Mouse (Mus musculus): ENCODE measurements around the gene Unc5a. TPM values are rescaled to one million over a fixed set of nuclear protein-coding genes. Genes with fewer than 3 reads are reported as not detected.

Unc5a gene
- polyA plus RNA-seq, 1 experiment, result not detected

- no peak for TF ChIP-seq TAL1 (IDR thresholded peaks at IDR 0.05; ENCODE audit: low read length)
- TF ChIP-seq GATA1 (IDR thresholded peaks at IDR 0.05; ENCODE audit: low read length), result no peak
- Histone ChIP-seq H3K36me3 (ENCODE audit: control insufficient read depth) (no peaks in the 10 kb centered on the region), H3K27me3 (ENCODE audit: control insufficient read depth) (no peaks in the 10 kb centered on the region), H3K9me3 (ENCODE audit: control insufficient read depth, low read length) (no peaks in the 10 kb centered on the region), H3K4me1 (ENCODE audit: control insufficient read depth) (no peaks in the 10 kb centered on the region), H3K4me3 (replicated peaks) (no peak overlapping the region)
These were observed 22.6 kb upstream of the Unc5a start for GRCm38 (mm10) chr13:54926654-54927053.

- no peaks in the 10 kb centered on the region for H3K36me3 ChIP-seq (ENCODE audit: control insufficient read depth)
- no peaks in the 10 kb centered on the region for H3K4me1 ChIP-seq (ENCODE audit: control insufficient read depth)
- H3K27me3 ChIP-seq (ENCODE audit: control insufficient read depth), result no peaks in the 10 kb centered on the region
- TF ChIP-seq TAL1 (IDR thresholded peaks at IDR 0.05; ENCODE audit: low read length), result no peak
- TF ChIP-seq GATA1 (IDR thresholded peaks at IDR 0.05; ENCODE audit: low read length), result no peak
- no peak overlapping the region for H3K4me3 ChIP-seq (replicated peaks)
- H3K9me3 ChIP-seq (ENCODE audit: control insufficient read depth, low read length), result no peaks in the 10 kb centered on the region
These were observed 19.1 kb upstream of the Unc5a start for GRCm38 (mm10) chr13:54930123-54930522.

GRCm38 (mm10) chr13:54934873-54935272, 14.3 kb upstream of the Unc5a start:
- Histone ChIP-seq H3K36me3 (ENCODE audit: control insufficient read depth) (no peaks in the 10 kb centered on the region), H3K27me3 (ENCODE audit: control insufficient read depth) (no peaks in the 10 kb centered on the region), H3K9me3 (ENCODE audit: control insufficient read depth, low read length) (no peaks in the 10 kb centered on the region), H3K4me1 (ENCODE audit: control insufficient read depth) (no peaks in the 10 kb centered on the region), H3K4me3 (replicated peaks) (no peak overlapping the region)
- no peak for TF ChIP-seq GATA1 (IDR thresholded peaks at IDR 0.05; ENCODE audit: low read length)
- no peak for TF ChIP-seq TAL1 (IDR thresholded peaks at IDR 0.05; ENCODE audit: low read length)

- Histone ChIP-seq H3K4me3 (replicated peaks) (no peak overlapping the region), H3K36me3 (ENCODE audit: control insufficient read depth) (no peaks in the 10 kb centered on the region), H3K27me3 (ENCODE audit: control insufficient read depth) (no peaks in the 10 kb centered on the region), H3K4me1 (ENCODE audit: control insufficient read depth) (no peaks in the 10 kb centered on the region), H3K9me3 (ENCODE audit: control insufficient read depth, low read length) (no peaks in the 10 kb centered on the region)
- TF ChIP-seq TAL1 (IDR thresholded peaks at IDR 0.05; ENCODE audit: low read length) (no peak), GATA1 (IDR thresholded peaks at IDR 0.05; ENCODE audit: low read length) (no peak)
These were observed 13.0 kb upstream of the Unc5a start for GRCm38 (mm10) chr13:54936173-54936572.

GRCm38 (mm10) chr13:54937885-54938284, 11.3 kb upstream of the Unc5a start:
- no peak overlapping the region for H3K4me3 ChIP-seq (replicated peaks)
- H3K27me3 ChIP-seq (ENCODE audit: control insufficient read depth), result no peaks in the 10 kb centered on the region
- H3K9me3 ChIP-seq (ENCODE audit: control insufficient read depth, low read length), result no peaks in the 10 kb centered on the region
- no peaks in the 10 kb centered on the region for H3K4me1 ChIP-seq (ENCODE audit: control insufficient read depth)
- H3K36me3 ChIP-seq (ENCODE audit: control insufficient read depth), result no peaks in the 10 kb centered on the region
- TF ChIP-seq GATA1 (IDR thresholded peaks at IDR 0.05; ENCODE audit: low read length), result no peak
- no peak for TF ChIP-seq TAL1 (IDR thresholded peaks at IDR 0.05; ENCODE audit: low read length)

GRCm38 (mm10) chr13:54938493-54938892, 10.7 kb upstream of the Unc5a start:
- Histone ChIP-seq H3K27me3 (ENCODE audit: control insufficient read depth) (no peaks in the 10 kb centered on the region), H3K4me3 (replicated peaks) (no peak overlapping the region), H3K36me3 (ENCODE audit: control insufficient read depth) (no peaks in the 10 kb centered on the region), H3K9me3 (ENCODE audit: control insufficient read depth, low read length) (no peaks in the 10 kb centered on the region), H3K4me1 (ENCODE audit: control insufficient read depth) (no peaks in the 10 kb centered on the region)
- no peak for TF ChIP-seq TAL1 (IDR thresholded peaks at IDR 0.05; ENCODE audit: low read length)
- TF ChIP-seq GATA1 (IDR thresholded peaks at IDR 0.05; ENCODE audit: low read length), result no peak

- no peaks in the 10 kb centered on the region for H3K9me3 ChIP-seq (ENCODE audit: control insufficient read depth, low read length)
- H3K4me3 ChIP-seq (replicated peaks), result no peak overlapping the region
- H3K4me1 ChIP-seq (ENCODE audit: control insufficient read depth), result no peaks in the 10 kb centered on the region
- H3K36me3 ChIP-seq (ENCODE audit: control insufficient read depth), result no peaks in the 10 kb centered on the region
- TF ChIP-seq GATA1 (IDR thresholded peaks at IDR 0.05; ENCODE audit: low read length) (no peak), TAL1 (IDR thresholded peaks at IDR 0.05; ENCODE audit: low read length) (no peak)
- H3K27me3 ChIP-seq (ENCODE audit: control insufficient read depth), result peaks cover 30% of the 10 kb centered on the region
These were observed 4.6 kb upstream of the Unc5a start for GRCm38 (mm10) chr13:54944411-54945157.

GRCm38 (mm10) chr13:54945332-54945731, 3.9 kb upstream of the Unc5a start:
- Histone ChIP-seq H3K27me3 (ENCODE audit: control insufficient read depth) (peaks cover 38% of the 10 kb centered on the region), H3K36me3 (ENCODE audit: control insufficient read depth) (no peaks in the 10 kb centered on the region), H3K9me3 (ENCODE audit: control insufficient read depth, low read length) (no peaks in the 10 kb centered on the region), H3K4me1 (ENCODE audit: control insufficient read depth) (no peaks in the 10 kb centered on the region), H3K4me3 (replicated peaks) (no peak overlapping the region)
- TF ChIP-seq TAL1 (IDR thresholded peaks at IDR 0.05; ENCODE audit: low read length) (no peak), GATA1 (IDR thresholded peaks at IDR 0.05; ENCODE audit: low read length) (no peak)

- TF ChIP-seq GATA1 (IDR thresholded peaks at IDR 0.05; ENCODE audit: low read length) (no peak), TAL1 (IDR thresholded peaks at IDR 0.05; ENCODE audit: low read length) (no peak)
- Histone ChIP-seq H3K36me3 (ENCODE audit: control insufficient read depth) (no peaks in the 10 kb centered on the region), H3K4me3 (replicated peaks) (no peak overlapping the region), H3K9me3 (ENCODE audit: control insufficient read depth, low read length) (no peaks in the 10 kb centered on the region), H3K4me1 (ENCODE audit: control insufficient read depth) (no peaks in the 10 kb centered on the region), H3K27me3 (ENCODE audit: control insufficient read depth) (peaks cover 49% of the 10 kb centered on the region)
These were observed 2.8 kb upstream of the Unc5a start for GRCm38 (mm10) chr13:54946406-54946805.

GRCm38 (mm10) chr13:54949592-54949991, 381 bp downstream of the Unc5a start:
- no peaks in the 10 kb centered on the region for H3K4me1 ChIP-seq (ENCODE audit: control insufficient read depth)
- H3K27me3 ChIP-seq (ENCODE audit: control insufficient read depth), result peaks cover 76% of the 10 kb centered on the region
- H3K4me3 ChIP-seq (replicated peaks), result no peak overlapping the region
- no peaks in the 10 kb centered on the region for H3K9me3 ChIP-seq (ENCODE audit: control insufficient read depth, low read length)
- TF ChIP-seq GATA1 (IDR thresholded peaks at IDR 0.05; ENCODE audit: low read length) (no peak), TAL1 (IDR thresholded peaks at IDR 0.05; ENCODE audit: low read length) (no peak)
- no peaks in the 10 kb centered on the region for H3K36me3 ChIP-seq (ENCODE audit: control insufficient read depth)

Measured in erythroblast, embryonic 14.5 days (primary cell).